Mouse (Mus musculus) spleen, adult 12 weeks (tissue): ENCODE data around the gene Cbx6.

Source experiments
- DNase-seq: peaks from one replicate; pipeline ENCODE4 v3.0.0; 2022; ENCODE audit warnings: low spot score

Gene Cbx6

DNA sequence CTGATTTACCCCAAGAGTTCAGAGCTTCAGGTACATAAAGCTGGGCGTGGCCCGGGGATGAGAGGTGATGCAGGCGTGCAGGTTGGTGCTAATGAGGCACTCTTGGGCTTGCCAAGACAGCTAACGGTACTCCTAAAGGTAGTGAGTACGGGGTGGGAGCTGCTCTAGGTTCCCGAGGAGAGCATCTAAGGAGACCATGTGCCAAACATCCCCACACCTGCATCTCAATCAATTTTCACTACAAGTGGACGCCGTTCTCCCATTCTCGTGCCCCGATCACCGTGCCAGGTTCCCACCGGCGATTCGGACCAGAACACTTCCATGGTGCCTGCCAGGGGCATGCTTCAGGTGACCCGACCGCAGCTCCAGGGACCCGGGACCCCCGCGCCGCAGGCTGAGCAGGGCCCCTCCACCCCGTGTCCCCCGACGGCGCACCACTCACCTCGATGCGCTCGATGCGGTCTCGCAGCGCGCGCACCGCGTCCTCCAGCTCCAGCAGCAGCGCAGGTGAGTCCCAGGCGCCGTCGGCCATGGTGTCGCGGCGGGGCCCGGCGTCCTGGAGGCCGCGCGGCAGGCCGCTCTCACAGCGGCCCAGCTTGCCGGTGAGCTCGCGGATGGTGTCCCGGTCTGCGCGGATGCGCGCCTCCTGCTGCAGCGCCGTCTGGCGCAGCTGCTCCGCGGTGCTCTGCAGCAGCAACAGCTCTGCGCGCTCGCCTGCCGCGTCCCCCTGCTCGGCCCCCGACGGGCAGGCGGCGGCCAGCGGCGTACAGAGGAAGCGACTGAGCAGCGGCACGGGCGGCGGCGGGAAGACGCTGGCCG lies 30.7 kb downstream of the Cbx6 start:
- no peak for DNase-seq

DNA sequence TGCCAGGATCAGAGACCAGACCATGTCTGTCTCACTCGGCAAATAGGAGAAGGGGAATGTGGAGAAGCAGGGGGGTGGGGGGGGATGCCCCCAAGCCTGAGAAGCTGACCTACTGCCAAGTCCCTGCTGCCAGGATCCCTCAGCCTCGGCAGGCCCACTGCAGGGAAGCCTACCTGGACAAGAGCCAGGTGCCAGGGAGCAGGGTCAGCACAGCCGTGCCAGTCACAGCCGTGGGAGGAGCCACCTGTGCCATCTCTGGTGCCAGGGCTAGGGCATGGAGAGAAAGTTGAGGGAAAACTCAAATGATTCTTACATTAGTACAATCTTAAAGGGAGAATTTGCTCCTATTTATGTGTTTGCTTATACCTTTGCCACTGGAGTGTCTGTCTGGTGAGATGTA lies 32.2 kb downstream of the Cbx6 start:
- no peak for DNase-seq

GRCm38 (mm10) chr15:79801646-79802045 lies 32.8 kb downstream of the Cbx6 start:
- no peak for DNase-seq

- DNase-seq = no peak
Observed at GRCm38 (mm10) chr15:79800701-79801100, 33.8 kb downstream of the Cbx6 start.

GRCm38 (mm10) chr15:79798591-79798990 lies 35.9 kb downstream of the Cbx6 start:
- DNase-seq = no peak

DNA sequence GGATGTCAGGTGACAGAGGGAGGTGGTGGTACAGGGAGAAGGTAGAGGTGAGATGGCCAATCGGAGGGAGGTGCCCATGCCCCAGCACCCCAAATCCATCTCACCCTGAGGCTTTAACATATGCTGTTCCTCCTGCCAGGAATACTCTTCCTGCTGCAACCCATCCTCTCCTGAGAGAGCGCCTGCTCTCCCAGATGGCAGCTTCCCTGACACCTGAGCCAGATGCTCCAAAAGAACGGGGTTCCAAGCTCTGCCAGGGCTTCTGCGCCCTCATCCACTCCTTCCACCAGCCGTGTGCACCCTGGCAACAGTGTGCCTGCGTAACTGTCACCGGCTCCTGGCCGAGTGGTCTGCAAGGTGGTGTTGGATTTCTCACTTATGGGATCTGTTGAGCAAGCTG lies 36.8 kb downstream of the Cbx6 start:
- DNase-seq = no peak

DNA sequence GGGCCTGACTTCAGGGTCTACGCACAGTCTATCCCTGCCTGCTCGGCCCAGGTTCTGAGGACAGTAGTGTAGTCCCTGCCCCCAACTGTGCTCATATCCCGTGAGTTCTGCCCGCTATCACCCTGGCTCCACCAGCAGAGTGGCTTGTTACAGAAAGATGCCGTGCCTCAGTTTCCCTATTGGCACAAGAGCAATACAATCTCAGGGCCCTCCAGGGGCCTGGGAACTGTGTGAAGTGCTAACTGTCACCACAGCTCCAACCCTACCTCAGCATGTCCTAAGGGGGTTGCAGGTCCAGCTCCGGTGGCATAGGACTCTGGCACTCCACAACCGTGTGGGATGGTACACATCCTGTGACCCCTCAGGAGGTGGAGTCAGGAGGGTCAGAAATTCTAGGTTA lies 37.4 kb downstream of the Cbx6 start:
- no peak for DNase-seq

DNA sequence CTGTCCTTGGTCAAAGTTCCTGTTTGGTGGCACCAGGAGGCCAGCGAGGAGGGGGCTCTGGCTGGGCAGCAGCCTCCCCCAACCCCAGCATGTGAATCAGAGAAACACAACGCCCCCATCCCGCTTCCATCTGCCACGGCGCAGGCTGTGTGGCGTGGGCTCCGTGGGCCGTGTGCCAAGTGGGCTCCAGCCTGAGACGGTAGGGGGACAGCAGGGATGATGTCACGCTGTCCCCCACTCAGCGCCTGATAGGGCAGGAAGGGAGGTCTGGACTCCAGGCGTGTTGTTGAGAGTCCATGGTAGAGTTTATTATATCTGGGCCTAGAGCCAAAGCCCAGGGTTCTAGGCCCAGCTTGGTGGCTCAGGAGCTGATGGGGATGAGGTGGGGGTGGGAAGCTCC lies 38.2 kb downstream of the Cbx6 start:
- no peak for DNase-seq

DNA sequence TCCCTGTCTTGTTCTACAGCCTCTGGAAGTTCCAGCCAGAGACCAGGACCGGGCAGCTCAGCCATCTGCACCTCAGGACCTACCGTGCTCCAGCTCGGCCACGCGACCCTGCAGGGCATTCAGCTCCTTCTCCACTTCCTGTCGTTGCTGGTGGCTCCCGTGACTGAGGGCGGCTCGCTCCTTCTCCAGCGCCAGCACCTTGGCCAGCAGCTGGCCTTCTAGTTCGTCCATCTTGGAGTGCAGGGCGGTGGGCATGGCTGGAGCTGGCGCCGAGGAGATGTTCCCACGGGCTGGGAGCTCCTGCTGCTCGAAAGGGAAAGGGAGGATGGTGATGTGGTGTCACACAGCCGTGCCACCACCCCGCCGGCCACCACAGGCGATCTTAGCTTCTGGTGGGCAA lies 40.3 kb downstream of the Cbx6 start:
- DNase-seq = no peak

- DNase-seq = no peak
Observed at GRCm38 (mm10) chr15:79793076-79793475, 41.4 kb downstream of the Cbx6 start.

- no peak for DNase-seq
Observed at GRCm38 (mm10) chr15:79792455-79792854, 42.0 kb downstream of the Cbx6 start.

GRCm38 (mm10) chr15:79791502-79791901 lies 43.0 kb downstream of the Cbx6 start:
- no peak for DNase-seq

- no peak for DNase-seq
Observed at GRCm38 (mm10) chr15:79790905-79791304, 43.6 kb downstream of the Cbx6 start.

DNA sequence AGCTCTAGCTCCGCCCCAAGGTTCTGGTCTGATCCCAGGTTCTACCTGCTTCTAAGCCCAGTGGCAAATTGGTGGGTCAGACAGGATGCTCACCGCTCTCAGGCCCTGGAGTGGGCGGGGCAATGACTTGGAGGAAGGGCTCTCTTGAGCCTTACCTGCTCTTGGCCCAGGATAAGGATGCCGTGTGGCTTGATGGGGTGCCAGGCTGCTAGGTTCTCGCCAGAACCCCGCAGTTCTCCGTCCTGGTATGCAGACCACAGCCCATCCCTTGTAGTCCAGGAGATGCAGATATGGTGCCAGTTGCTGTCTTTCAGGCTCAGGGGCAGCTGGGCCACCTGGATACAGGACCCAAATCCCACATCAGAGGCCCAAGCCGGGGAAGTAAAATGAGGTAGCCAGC lies 44.4 kb downstream of the Cbx6 start:
- no peak for DNase-seq

- no peak for DNase-seq
Observed at GRCm38 (mm10) chr15:79787815-79788214, 46.7 kb downstream of the Cbx6 start.

GRCm38 (mm10) chr15:79785056-79785455 lies 49.4 kb downstream of the Cbx6 start:
- DNase-seq = no peak

GRCm38 (mm10) chr15:79777749-79778148 lies 56.7 kb downstream of the Cbx6 start, which contains the start of gene Dnal4:
Dnal4 (minus strand) TSS chr15:79777849.
- DNase-seq = no peak

GRCm38 (mm10) chr15:79775662-79776061 lies 58.8 kb downstream of the Cbx6 start:
- DNase-seq = no peak

DNA sequence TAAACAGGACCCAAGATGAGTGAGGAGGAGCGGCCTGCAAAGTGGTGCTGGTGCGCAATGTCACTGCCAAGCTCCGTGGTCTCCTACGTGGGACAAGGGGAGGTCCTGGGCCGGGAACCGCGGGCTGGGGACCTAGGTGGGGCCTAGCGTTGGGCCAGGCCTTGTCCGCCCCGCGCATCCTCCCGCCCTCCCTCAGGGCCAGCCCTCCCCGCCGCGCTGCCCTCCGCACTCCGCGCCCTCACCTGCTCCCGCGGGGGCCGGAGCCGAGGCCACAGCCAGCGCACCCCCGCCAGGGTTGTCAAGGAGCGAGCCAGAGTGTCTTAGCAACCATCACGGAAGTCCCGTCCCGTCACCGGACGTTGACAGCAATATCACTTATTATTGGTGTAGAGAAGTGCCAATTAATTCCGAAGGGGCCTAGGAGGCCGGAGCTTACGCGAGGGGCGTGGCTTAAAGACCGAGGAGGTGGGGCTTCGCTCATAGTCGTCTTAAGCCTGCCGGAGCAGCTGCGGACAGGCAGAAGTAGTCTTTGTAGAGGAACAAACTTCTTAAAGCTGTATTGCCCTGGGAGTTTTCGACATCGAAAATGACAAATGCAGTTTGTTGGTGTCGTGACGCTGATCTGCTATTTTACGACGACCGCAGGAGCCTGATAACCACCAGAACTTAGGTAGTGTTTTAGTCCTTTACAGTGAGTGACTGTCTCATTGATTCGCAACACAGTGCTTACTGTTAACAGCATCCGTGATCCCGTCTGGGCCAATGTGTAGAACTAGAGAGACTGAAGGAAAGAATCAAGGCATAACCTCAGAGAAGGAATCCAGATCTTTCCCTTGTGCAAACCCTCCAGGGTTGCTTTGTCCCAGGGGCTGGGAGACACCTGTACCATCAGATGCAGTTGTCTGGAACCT lies 60.1 kb downstream of the Cbx6 start:
- DNase-seq = peak; percentile 88
